Mouse (Mus musculus) ES-E14 (cell line): ENCODE results near the gene Grap. TPM values are rescaled to one million over a fixed set of nuclear protein-coding genes. Genes with fewer than 3 reads are reported as not detected.

Experiments
- DNase-seq: peaks from one replicate; pipeline ENCODE4 v3.0.0-alpha.2; 2013; ENCODE audit warnings: low read depth, low spot score
- H3K27ac ChIP-seq: 2 replicates; pipeline ENCODE4 v1.5.1; 2012; ENCODE audit warnings: low read depth, mild to moderate bottlenecking, low read length, moderate library complexity, mixed read lengths; ENCODE audit not compliant: poor library complexity, insufficient read depth, severe bottlenecking
- H3K36me3 ChIP-seq: 2 replicates; pipeline ENCODE4 v1.6.1; 2012; ENCODE audit warnings: mild to moderate bottlenecking, low read length, moderate library complexity, mixed read lengths; ENCODE audit not compliant: control insufficient read depth, poor library complexity, insufficient read depth, severe bottlenecking
- H3K4me1 ChIP-seq, 2 experiments: fragments of 150-350 bp in 1 of 2; sonication (generic) in 1 of 2; 2 replicates each; pipeline ENCODE4 v1.6.1; 2012; ENCODE audit warnings: low read length in 2 of 2, mild to moderate bottlenecking in 1 of 2, mixed read lengths in 1 of 2; ENCODE audit not compliant: control insufficient read depth in 2 of 2, insufficient read depth in 2 of 2, poor library complexity in 1 of 2
- H3K4me3 ChIP-seq, 2 experiments: fragments of 150-350 bp in 1 of 2; sonication (generic) in 1 of 2; 2 replicates each; pipeline ENCODE4 v1.5.1; 2012; ENCODE audit warnings: low read length in 2 of 2, low read depth in 1 of 2, mild to moderate bottlenecking in 1 of 2, mixed read lengths in 1 of 2; ENCODE audit not compliant: insufficient read depth in 1 of 2, poor library complexity in 1 of 2, severe bottlenecking in 1 of 2
- H3K9ac ChIP-seq: 2 replicates; pipeline ENCODE4 v1.6.1; 2012; ENCODE audit warnings: low read depth, mild to moderate bottlenecking, low read length, mixed read lengths; ENCODE audit not compliant: poor library complexity, insufficient read depth, severe bottlenecking
- H3K9me3 ChIP-seq: fragments of 150-350 bp; sonication (generic); 2 replicates; pipeline ENCODE4 v1.6.1; 2012; ENCODE audit warnings: low read depth, mild to moderate bottlenecking, low read length; ENCODE audit not compliant: control insufficient read depth, insufficient read depth
- CHD2 ChIP-seq: IDR thresholded peaks from 2 replicates; pipeline ENCODE4 v1.6.1; 2014; ENCODE audit warnings: mild to moderate bottlenecking, low read depth, low read length, inconsistent platforms
- HCFC1 ChIP-seq: IDR thresholded peaks from 2 replicates; pipeline ENCODE4 v1.6.1; 2012; ENCODE audit warnings: low read length, inconsistent platforms, borderline replicate concordance; ENCODE audit not compliant: insufficient read depth
- MAFK ChIP-seq: IDR thresholded peaks from 2 replicates; pipeline ENCODE4 v1.6.1; 2014; ENCODE audit warnings: mild to moderate bottlenecking, low read depth, low read length, inconsistent platforms; ENCODE audit not compliant: insufficient read depth
- ZC3H11A ChIP-seq: IDR thresholded peaks from 2 replicates; pipeline ENCODE4 v1.6.1; 2012; ENCODE audit warnings: low read depth, mild to moderate bottlenecking, inconsistent platforms, low read length, borderline replicate concordance
- ZNF384 ChIP-seq: IDR thresholded peaks from 2 replicates; pipeline ENCODE4 v1.6.1; 2012; ENCODE audit warnings: low read depth, low read length, inconsistent platforms
- in situ Hi-C, 2 experiments: fragments of 600-800 bp; cut with MboI; formaldehyde crosslinking; loops; one replicate each; pipeline ENCODE4 v1.15.1; 2025; ENCODE audit warnings: low sequenced_read_pairs in 2 of 2, inconsistent platforms in 1 of 2; ENCODE audit not compliant: unreplicated experiment in 2 of 2
- total RNA-seq: library from RNA; depleted of rRNA; stranded (reverse); fragments of 300-350 nt; gene quantifications from 2 replicates; pipeline ENCODE4 v1.2.3, GENCODE M21; 2012

The Grap gene
- total RNA-seq, 1 experiment: 1.5 TPM

DNA sequence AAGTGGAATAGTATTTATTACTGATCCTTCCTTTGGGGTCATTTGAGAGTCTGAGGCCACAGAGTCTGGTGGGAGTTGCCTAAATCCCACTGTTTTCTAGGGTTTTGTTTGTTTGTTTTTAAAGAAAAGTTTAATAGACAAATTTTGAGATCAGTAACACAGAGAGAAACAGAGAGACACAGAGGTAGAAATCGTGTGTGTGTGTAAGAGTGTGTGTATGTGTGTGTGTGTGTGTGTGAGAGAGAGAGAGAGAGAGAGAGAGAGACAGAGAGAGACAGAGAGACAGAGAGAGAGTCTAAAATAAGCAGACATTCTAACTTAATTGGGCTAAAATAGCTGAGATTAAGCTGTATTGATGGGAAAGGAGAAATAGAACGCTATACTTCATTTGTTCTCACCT lies 503 bp downstream of the Grap start:
- Histone ChIP-seq H3K36me3 (no peaks in the 10 kb centered on the region), H3K4me3 (no peak overlapping the region), H3K9me3 (no peaks in the 10 kb centered on the region), H3K27ac (no peak overlapping the region), H3K9ac (no peak overlapping the region), H3K4me1 (no peaks in the 10 kb centered on the region)
- DNase-seq: no peak
- no peak for TF ChIP-seq HCFC1
- TF ChIP-seq CHD2: no peak
- in situ Hi-C loops: no loop called here

- TF ChIP-seq MAFK (no peak), HCFC1 (no peak), ZNF384 (no peak), CHD2 (no peak)
- DNase-seq: no peak
- Histone ChIP-seq H3K9ac (no peak overlapping the region), H3K4me1 (peaks cover 0 to 5% of the 10 kb centered on the region in 2 experiments; a peak in 1 of 4 replicates), H3K9me3 (no peaks in the 10 kb centered on the region), H3K36me3 (no peaks in the 10 kb centered on the region; the same call in 1 of the 2 replicates), H3K4me3 (no peak overlapping the region), H3K27ac (no peak overlapping the region)
- in situ Hi-C loops: no loop called here
These were observed 1.8 kb downstream of the Grap start for GRCm38 (mm10) chr11:61654786-61655311.

DNA sequence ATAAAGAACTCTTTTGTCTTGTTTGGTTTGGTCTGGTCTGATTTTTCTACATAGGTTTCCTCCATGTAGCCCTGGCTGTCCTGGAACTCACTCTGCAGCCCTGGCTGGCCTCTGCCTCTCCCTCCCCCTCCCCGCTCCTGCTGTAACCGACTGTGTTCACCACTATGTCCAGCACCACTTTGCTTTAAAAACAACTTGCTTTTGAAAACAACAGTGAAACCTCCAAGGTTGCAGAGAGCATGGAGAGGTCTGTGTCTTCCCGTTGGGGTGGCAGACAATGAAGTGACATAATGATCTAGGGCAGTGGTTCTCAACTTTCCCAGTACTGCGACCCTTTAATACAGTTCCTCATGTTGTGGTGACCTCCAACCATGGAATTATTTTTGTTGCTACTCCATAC lies 2.6 kb downstream of the Grap start:
- H3K9ac ChIP-seq: no peak overlapping the region
- H3K4me1 ChIP-seq: peaks cover 0 to 5% of the 10 kb centered on the region in 2 experiments; a peak in 1 of 4 replicates
- no peak for DNase-seq
- TF ChIP-seq HCFC1 (no peak), ZNF384 (no peak), MAFK (no peak), ZC3H11A (no peak), CHD2 (no peak)
- no peak overlapping the region for H3K4me3 ChIP-seq
- H3K9me3 ChIP-seq: no peaks in the 10 kb centered on the region
- H3K36me3 ChIP-seq: no peaks in the 10 kb centered on the region; the same call in 1 of the 2 replicates
- in situ Hi-C loops: no loop called here
- H3K27ac ChIP-seq: no peak overlapping the region

DNA sequence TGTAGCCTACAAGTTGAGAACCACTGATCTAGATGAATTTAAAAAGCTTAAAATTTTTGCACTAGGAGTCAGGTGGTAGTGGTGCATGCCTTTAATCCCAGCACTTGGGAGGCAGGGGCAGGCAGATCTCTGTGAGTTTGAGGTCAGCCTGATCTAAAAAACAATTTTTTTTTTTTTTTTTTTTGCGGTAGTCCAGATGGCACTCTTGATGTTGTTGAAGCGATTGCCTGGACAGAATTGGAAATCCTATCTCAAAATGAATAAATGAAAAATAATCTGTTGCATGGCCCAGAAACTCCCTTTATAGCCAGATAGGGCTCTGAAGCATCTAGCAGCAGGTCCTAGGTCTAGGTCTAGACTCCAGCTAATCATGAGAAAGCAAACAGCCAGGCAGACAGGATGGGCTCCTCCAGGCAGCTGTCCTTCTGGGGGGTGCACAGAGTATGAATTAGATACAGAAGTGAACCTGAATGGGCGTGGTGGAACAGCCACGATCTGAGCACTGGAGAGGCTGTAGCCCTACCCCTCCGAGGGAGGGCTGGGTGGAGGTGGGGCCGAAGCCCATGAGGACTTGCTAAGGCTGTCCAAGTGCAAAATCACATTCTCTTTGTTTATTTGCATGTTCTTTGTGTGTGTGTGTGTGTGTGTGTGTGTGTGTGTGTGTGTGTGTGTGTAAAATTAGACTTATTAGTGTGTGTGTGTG lies 3.2 kb downstream of the Grap start:
- in situ Hi-C loops: no loop called here
- no peak overlapping the region for H3K9ac ChIP-seq
- TF ChIP-seq MAFK: no peak
- no peak for TF ChIP-seq ZNF384
- no peak for TF ChIP-seq CHD2
- no peak for TF ChIP-seq HCFC1
- TF ChIP-seq ZC3H11A: no peak
- H3K4me3 ChIP-seq: no peak overlapping the region
- peaks cover 0 to 5% of the 10 kb centered on the region in 2 experiments; a peak in 1 of 4 replicates for H3K4me1 ChIP-seq
- no peak overlapping the region for H3K27ac ChIP-seq
- no peaks in the 10 kb centered on the region; the same call in 1 of the 2 replicates for H3K36me3 ChIP-seq
- no peaks in the 10 kb centered on the region for H3K9me3 ChIP-seq
- DNase-seq: no peak
